Mouse (Mus musculus) layer of hippocampus, adult 9-11 months (tissue): ENCODE results near the gene Gnl2.

Experiments
- DNase-seq: peaks from one replicate; pipeline ENCODE4 v3.0.0; 2022

Gnl2 gene

GRCm38 (mm10) chr4:125015806-125016635 is at the start of gene Gnl2:
Gene Gnl2, plus strand, starts transcription at chr4:125016585.
- no peak for DNase-seq

- no peak for DNase-seq
Observed at GRCm38 (mm10) chr4:124968711-124969110, 47.7 kb upstream of the Gnl2 start.

GRCm38 (mm10) chr4:124969219-124969848 is 47.1 kb upstream of the Gnl2 start:
- no peak for DNase-seq

GRCm38 (mm10) chr4:124970194-124970593 is 46.2 kb upstream of the Gnl2 start:
- DNase-seq: no peak

- DNase-seq: no peak
Observed at GRCm38 (mm10) chr4:124970677-124971076, 45.7 kb upstream of the Gnl2 start.

GRCm38 (mm10) chr4:124971094-124971493 is 45.3 kb upstream of the Gnl2 start:
- DNase-seq: no peak

GRCm38 (mm10) chr4:124972316-124972715 is 44.1 kb upstream of the Gnl2 start:
- no peak for DNase-seq

GRCm38 (mm10) chr4:124973296-124973695 is 43.1 kb upstream of the Gnl2 start:
- no peak for DNase-seq

GRCm38 (mm10) chr4:124978201-124978600 is 38.2 kb upstream of the Gnl2 start:
- no peak for DNase-seq

GRCm38 (mm10) chr4:124983893-124984526 is 32.4 kb upstream of the Gnl2 start:
- no peak for DNase-seq

- DNase-seq: no peak
Observed at GRCm38 (mm10) chr4:124984871-124985670, 31.3 kb upstream of the Gnl2 start.

- DNase-seq: no peak
Observed at GRCm38 (mm10) chr4:124985671-124986602, 30.4 kb upstream of the Gnl2 start, which contains the start of gene Rspo1. Gene Rspo1, plus strand, starts transcription at chr4:124986430.

GRCm38 (mm10) chr4:124986739-124987710 is 29.4 kb upstream of the Gnl2 start:
- DNase-seq: no peak

GRCm38 (mm10) chr4:124987711-124988097 is 28.7 kb upstream of the Gnl2 start:
- no peak for DNase-seq

- no peak for DNase-seq
Observed at GRCm38 (mm10) chr4:124988382-124988781, 28.0 kb upstream of the Gnl2 start.

GRCm38 (mm10) chr4:124989787-124990253 is 26.6 kb upstream of the Gnl2 start:
- DNase-seq: no peak

- DNase-seq: peak; percentile 34
Observed at GRCm38 (mm10) chr4:124990325-124990724, 26.1 kb upstream of the Gnl2 start.

GRCm38 (mm10) chr4:124997479-124998147 is 18.8 kb upstream of the Gnl2 start:
- DNase-seq: peak; percentile 52

GRCm38 (mm10) chr4:124999548-124999947 is 16.8 kb upstream of the Gnl2 start:
- DNase-seq: no peak

- DNase-seq: no peak
Observed at GRCm38 (mm10) chr4:125002978-125003377, 13.4 kb upstream of the Gnl2 start.
